Mouse (Mus musculus): ENCODE data around the gene Hmcn1. TPM values are rescaled to one million over a fixed set of nuclear protein-coding genes. Genes with fewer than 3 reads are reported as not detected.
A peak's percentile ranks its signal among the peaks of the same experiment; 100 is the strongest.

The Hmcn1 gene
- polyA plus RNA-seq, 1 experiment from 2014 or later, result 3.3 TPM

GRCm38 (mm10) chr1:150913586-150914136 is 79.6 kb downstream of the Hmcn1 start:
- Histone ChIP-seq H3K27ac (ENCODE audit: low read length) (no peak overlapping the region), H3K27me3 (replicated peaks; ENCODE audit: control insufficient read depth, insufficient read depth, low read length) (no peaks in the 10 kb centered on the region), H3K9ac (ENCODE audit: low read depth, low read length) (no peak overlapping the region), H3K4me1 (ENCODE audit: control insufficient read depth, insufficient read depth, low read length) (no peaks in the 10 kb centered on the region; the same call in 1 of the 2 replicates), H3K4me3 (ENCODE audit: low read length) (no peak overlapping the region), H3K4me2 (ENCODE audit: low read depth, low read length) (no peak overlapping the region), H3K9me3 (ENCODE audit: control insufficient read depth, low read length) (no peaks in the 10 kb centered on the region), H3K36me3 (ENCODE audit: control insufficient read depth, insufficient read depth, low read length) (no peaks in the 10 kb centered on the region)
- no peak for ATAC-seq
- WGBS, result 79% methylated on average over 5 of the region's 5 CpGs

- Histone ChIP-seq H3K4me3 (ENCODE audit: low read length) (no peak overlapping the region), H3K36me3 (ENCODE audit: control insufficient read depth, insufficient read depth, low read length) (no peaks in the 10 kb centered on the region), H3K9ac (ENCODE audit: low read depth, low read length) (no peak overlapping the region), H3K4me2 (ENCODE audit: low read depth, low read length) (no peak overlapping the region), H3K27me3 (replicated peaks; ENCODE audit: control insufficient read depth, insufficient read depth, low read length) (no peaks in the 10 kb centered on the region), H3K9me3 (ENCODE audit: control insufficient read depth, low read length) (no peaks in the 10 kb centered on the region), H3K27ac (ENCODE audit: low read length) (no peak overlapping the region), H3K4me1 (ENCODE audit: control insufficient read depth, insufficient read depth, low read length) (no peaks in the 10 kb centered on the region)
- ATAC-seq, result no peak
- 76% methylated on average over 2 of the region's 2 CpGs for WGBS
These were observed 83.6 kb downstream of the Hmcn1 start for GRCm38 (mm10) chr1:150909642-150910041.

GRCm38 (mm10) chr1:150893677-150894188 is 99.5 kb downstream of the Hmcn1 start:
- no peak overlapping the region for H3K4me2 ChIP-seq (ENCODE audit: low read depth, low read length)
- WGBS, result 43% methylated on average over 5 of the region's 5 CpGs
- H3K4me1 ChIP-seq (ENCODE audit: control insufficient read depth, insufficient read depth, low read length), result no peaks in the 10 kb centered on the region
- no peak overlapping the region for H3K9ac ChIP-seq (ENCODE audit: low read depth, low read length)
- no peak overlapping the region for H3K4me3 ChIP-seq (ENCODE audit: low read length)
- no peak overlapping the region for H3K27ac ChIP-seq (ENCODE audit: low read length)
- no peaks in the 10 kb centered on the region for H3K27me3 ChIP-seq (replicated peaks; ENCODE audit: control insufficient read depth, insufficient read depth, low read length)
- H3K9me3 ChIP-seq (ENCODE audit: control insufficient read depth, low read length), result no peaks in the 10 kb centered on the region
- 0 out of 2 replicates have a peak, but pooled peaks have one; percentile 60 for ATAC-seq
- no peaks in the 10 kb centered on the region for H3K36me3 ChIP-seq (ENCODE audit: control insufficient read depth, insufficient read depth, low read length)

- 68% methylated on average over 4 of the region's 4 CpGs for WGBS
- ATAC-seq, result no peak
- H3K27me3 ChIP-seq (replicated peaks; ENCODE audit: control insufficient read depth, insufficient read depth, low read length), result no peaks in the 10 kb centered on the region
These were observed 103.2 kb downstream of the Hmcn1 start for GRCm38 (mm10) chr1:150890017-150890416.

GRCm38 (mm10) chr1:150886267-150886666 is 107.0 kb downstream of the Hmcn1 start:
- Histone ChIP-seq H3K27me3 (replicated peaks; ENCODE audit: control insufficient read depth, insufficient read depth, low read length) (no peaks in the 10 kb centered on the region), H3K27ac (ENCODE audit: low read length) (no peak overlapping the region), H3K4me1 (ENCODE audit: control insufficient read depth, insufficient read depth, low read length) (no peaks in the 10 kb centered on the region), H3K4me2 (ENCODE audit: low read depth, low read length) (no peak overlapping the region), H3K9ac (ENCODE audit: low read depth, low read length) (no peak overlapping the region), H3K36me3 (ENCODE audit: control insufficient read depth, insufficient read depth, low read length) (no peaks in the 10 kb centered on the region), H3K4me3 (ENCODE audit: low read length) (no peak overlapping the region), H3K9me3 (ENCODE audit: control insufficient read depth, low read length) (no peaks in the 10 kb centered on the region)
- WGBS, result 65% methylated on average over 1 of the region's 1 CpGs
- no peak for ATAC-seq

More at GRCm38 (mm10) chr1:150890017-150890416, 103.2 kb downstream of the Hmcn1 start:
- no peaks in the 10 kb centered on the region for H3K36me3 ChIP-seq (ENCODE audit: control insufficient read depth, insufficient read depth, low read length)
- no peak overlapping the region for H3K4me3 ChIP-seq (ENCODE audit: low read length)
- H3K4me1 ChIP-seq (ENCODE audit: control insufficient read depth, insufficient read depth, low read length), result no peaks in the 10 kb centered on the region
- H3K27ac ChIP-seq (ENCODE audit: low read length), result no peak overlapping the region
- no peaks in the 10 kb centered on the region for H3K9me3 ChIP-seq (ENCODE audit: control insufficient read depth, low read length)
- no peak overlapping the region for H3K9ac ChIP-seq (ENCODE audit: low read depth, low read length)
- no peak overlapping the region for H3K4me2 ChIP-seq (ENCODE audit: low read depth, low read length)

- Histone ChIP-seq H3K36me3 (ENCODE audit: control insufficient read depth, insufficient read depth, low read length) (no peaks in the 10 kb centered on the region), H3K9ac (ENCODE audit: low read depth, low read length) (no peak overlapping the region), H3K9me3 (ENCODE audit: control insufficient read depth, low read length) (no peaks in the 10 kb centered on the region), H3K4me1 (ENCODE audit: control insufficient read depth, insufficient read depth, low read length) (no peaks in the 10 kb centered on the region; the same call in 1 of the 2 replicates), H3K27ac (ENCODE audit: low read length) (no peak overlapping the region; the same call in 1 of the 2 replicates), H3K4me3 (ENCODE audit: low read length) (no peak overlapping the region), H3K4me2 (ENCODE audit: low read depth, low read length) (no peak overlapping the region), H3K27me3 (replicated peaks; ENCODE audit: control insufficient read depth, insufficient read depth, low read length) (no peaks in the 10 kb centered on the region)
- ATAC-seq, result no peak
- whole genome bisulfite sequencing, result 36% methylated on average over 7 of the region's 7 CpGs
These were observed 114.8 kb downstream of the Hmcn1 start for GRCm38 (mm10) chr1:150878421-150878820.

GRCm38 (mm10) chr1:150877920-150878319 is 115.3 kb downstream of the Hmcn1 start:
- H3K4me2 ChIP-seq (ENCODE audit: low read depth, low read length), result no peak overlapping the region
- H3K27me3 ChIP-seq (replicated peaks; ENCODE audit: control insufficient read depth, insufficient read depth, low read length), result no peaks in the 10 kb centered on the region
- H3K27ac ChIP-seq (ENCODE audit: low read length), result no peak overlapping the region

GRCm38 (mm10) chr1:150874025-150874424 is 119.2 kb downstream of the Hmcn1 start:
- WGBS, result 86% methylated on average over 5 of the region's 5 CpGs
- H3K27me3 ChIP-seq (replicated peaks; ENCODE audit: control insufficient read depth, insufficient read depth, low read length), result no peaks in the 10 kb centered on the region
- H3K4me1 ChIP-seq (ENCODE audit: control insufficient read depth, insufficient read depth, low read length), result no peaks in the 10 kb centered on the region; the same call in 1 of the 2 replicates
- no peak overlapping the region for H3K4me2 ChIP-seq (ENCODE audit: low read depth, low read length)
- H3K9ac ChIP-seq (ENCODE audit: low read depth, low read length), result no peak overlapping the region
- H3K36me3 ChIP-seq (ENCODE audit: control insufficient read depth, insufficient read depth, low read length), result no peaks in the 10 kb centered on the region
- ATAC-seq, result no peak
- H3K4me3 ChIP-seq (ENCODE audit: low read length), result no peak overlapping the region
- no peaks in the 10 kb centered on the region for H3K9me3 ChIP-seq (ENCODE audit: control insufficient read depth, low read length)
- H3K27ac ChIP-seq (ENCODE audit: low read length), result no peak overlapping the region

More at GRCm38 (mm10) chr1:150877920-150878319, 115.3 kb downstream of the Hmcn1 start:
- H3K4me1 ChIP-seq (ENCODE audit: control insufficient read depth, insufficient read depth, low read length), result no peaks in the 10 kb centered on the region; the same call in 1 of the 2 replicates
- no peak overlapping the region for H3K9ac ChIP-seq (ENCODE audit: low read depth, low read length)
- H3K9me3 ChIP-seq (ENCODE audit: control insufficient read depth, low read length), result no peaks in the 10 kb centered on the region
- H3K4me3 ChIP-seq (ENCODE audit: low read length), result no peak overlapping the region
- no peaks in the 10 kb centered on the region for H3K36me3 ChIP-seq (ENCODE audit: control insufficient read depth, insufficient read depth, low read length)
- 44% methylated on average over 4 of the region's 4 CpGs for WGBS
- ATAC-seq, result no peak

GRCm38 (mm10) chr1:150873231-150873630 is 120.0 kb downstream of the Hmcn1 start:
- Histone ChIP-seq H3K9ac (ENCODE audit: low read depth, low read length) (no peak overlapping the region), H3K9me3 (ENCODE audit: control insufficient read depth, low read length) (no peaks in the 10 kb centered on the region), H3K4me2 (ENCODE audit: low read depth, low read length) (no peak overlapping the region), H3K4me1 (ENCODE audit: control insufficient read depth, insufficient read depth, low read length) (no peaks in the 10 kb centered on the region; the same call in 1 of the 2 replicates), H3K4me3 (ENCODE audit: low read length) (no peak overlapping the region), H3K27me3 (replicated peaks; ENCODE audit: control insufficient read depth, insufficient read depth, low read length) (no peaks in the 10 kb centered on the region), H3K27ac (ENCODE audit: low read length) (0 out of 2 replicates have a peak overlapping the region, but pooled peaks have one; percentile 11), H3K36me3 (ENCODE audit: control insufficient read depth, insufficient read depth, low read length) (no peaks in the 10 kb centered on the region)
- ATAC-seq, result no peak
- 41% methylated on average over 6 of the region's 6 CpGs for WGBS
